Mouse (Mus musculus) kidney, adult 2 months (tissue): ENCODE measurements around the gene Nifk.

Experiments used
- CTCF ChIP-seq: fragments of 200-500 bp; conservative IDR thresholded peaks from 2 replicates; pipeline ENCODE4 v1.5.1; 2011; ENCODE audit warnings: low read depth, mild to moderate bottlenecking, control low read depth, low read length, moderate library complexity, mixed read lengths; ENCODE audit not compliant: insufficient read depth, insufficient read length
- POLR2A ChIP-seq: fragments of 200-500 bp; IDR thresholded peaks from one replicate; pipeline ENCODE4 v1.6.1; 2011; ENCODE audit warnings: low read depth, low read length, control low read depth

DNA sequence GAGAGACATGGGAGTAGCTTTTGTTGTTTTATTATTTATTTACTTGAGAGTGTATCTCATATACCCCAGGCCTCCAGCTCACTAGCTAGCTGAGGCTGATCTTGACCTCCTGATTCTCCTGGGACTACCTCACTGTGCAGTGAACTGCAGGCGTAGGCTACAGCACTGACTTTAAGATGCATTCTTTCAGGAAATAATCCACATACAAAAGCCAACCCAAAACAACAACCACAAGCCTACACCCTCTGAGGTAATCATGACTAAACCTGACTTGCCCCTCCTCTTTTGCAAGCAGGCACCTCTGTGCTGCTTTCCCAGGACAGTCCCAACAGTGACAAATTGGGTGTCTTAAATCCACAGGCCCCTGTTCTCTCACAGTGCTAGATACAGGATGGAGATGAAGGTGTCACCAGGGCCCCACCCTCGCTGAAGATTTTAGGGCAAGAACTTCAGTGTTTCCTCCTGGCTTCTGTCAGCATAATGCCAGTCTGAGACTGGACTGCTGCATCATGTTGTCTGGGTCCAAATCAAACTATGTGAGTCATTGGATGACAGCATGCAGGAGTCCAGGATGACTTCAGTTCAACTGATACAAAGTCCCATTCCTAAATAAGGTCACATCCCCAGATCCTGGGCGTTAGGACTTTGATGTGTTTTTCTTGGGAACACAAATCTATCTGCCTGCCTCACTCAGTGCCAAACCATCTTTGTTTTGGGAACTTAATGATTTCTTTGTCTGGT lies 47.3 kb downstream of the Nifk start:
- TF ChIP-seq CTCF (no peak), POLR2A (no peak)
